Mouse (Mus musculus): ENCODE results near the gene Slc6a12.

The Slc6a12 gene

GRCm38 (mm10) chr6:121343771-121344123 lies 871 bp downstream of the Slc6a12 start:
- DNase-seq (ENCODE audit: low spot score): no peak

GRCm38 (mm10) chr6:121344329-121344728 lies 1.5 kb downstream of the Slc6a12 start:
- no peak for DNase-seq (ENCODE audit: low spot score)

- DNase-seq (ENCODE audit: low spot score): peak; percentile 21
These were observed 3.6 kb downstream of the Slc6a12 start for GRCm38 (mm10) chr6:121346428-121346827.

GRCm38 (mm10) chr6:121352276-121352675 lies 9.4 kb downstream of the Slc6a12 start:
- no peak for DNase-seq (ENCODE audit: low spot score)

GRCm38 (mm10) chr6:121356041-121356440 lies 13.2 kb downstream of the Slc6a12 start:
- no peak for DNase-seq (ENCODE audit: low spot score)

- no peak for DNase-seq (ENCODE audit: low spot score)
These were observed 14.4 kb downstream of the Slc6a12 start for GRCm38 (mm10) chr6:121357232-121357631.

- no peak for DNase-seq (ENCODE audit: low spot score)
These were observed 20.2 kb downstream of the Slc6a12 start for GRCm38 (mm10) chr6:121363061-121363460.

- no peak for DNase-seq (ENCODE audit: low spot score)
These were observed 21.1 kb downstream of the Slc6a12 start for GRCm38 (mm10) chr6:121363956-121364355.

GRCm38 (mm10) chr6:121366537-121366936 lies 23.7 kb downstream of the Slc6a12 start:
- peak; percentile 53 for DNase-seq (ENCODE audit: low spot score)

- no peak for DNase-seq (ENCODE audit: low spot score)
These were observed 24.2 kb downstream of the Slc6a12 start for GRCm38 (mm10) chr6:121367099-121367498.

GRCm38 (mm10) chr6:121371197-121371980 lies 28.5 kb downstream of the Slc6a12 start:
- no peak for DNase-seq (ENCODE audit: low spot score)

- no peak for DNase-seq (ENCODE audit: low spot score)
These were observed 33.3 kb downstream of the Slc6a12 start for GRCm38 (mm10) chr6:121376159-121376558.

- no peak for DNase-seq (ENCODE audit: low spot score)
These were observed 35.4 kb downstream of the Slc6a12 start for GRCm38 (mm10) chr6:121378256-121378655.

GRCm38 (mm10) chr6:121380576-121380975 lies 37.7 kb downstream of the Slc6a12 start:
- no peak for DNase-seq (ENCODE audit: low spot score)

- no peak for DNase-seq (ENCODE audit: low spot score)
These were observed 39.2 kb downstream of the Slc6a12 start for GRCm38 (mm10) chr6:121382071-121382470.

GRCm38 (mm10) chr6:121385397-121385796 lies 42.5 kb downstream of the Slc6a12 start:
- DNase-seq (ENCODE audit: low spot score): no peak

GRCm38 (mm10) chr6:121392610-121393252 lies 49.9 kb downstream of the Slc6a12 start:
- no peak for DNase-seq (ENCODE audit: low spot score)

- DNase-seq (ENCODE audit: low spot score): no peak
These were observed 58.3 kb downstream of the Slc6a12 start for GRCm38 (mm10) chr6:121401140-121401539.

GRCm38 (mm10) chr6:121401826-121402660 lies 59.2 kb downstream of the Slc6a12 start:
- no peak for DNase-seq (ENCODE audit: low spot score)

- DNase-seq (ENCODE audit: low spot score): no peak
These were observed 59.9 kb downstream of the Slc6a12 start for GRCm38 (mm10) chr6:121402661-121403244.

GRCm38 (mm10) chr6:121405311-121405710 lies 62.4 kb downstream of the Slc6a12 start:
- no peak for DNase-seq (ENCODE audit: low spot score)

- DNase-seq (ENCODE audit: low spot score): no peak
These were observed 64.7 kb downstream of the Slc6a12 start for GRCm38 (mm10) chr6:121407571-121408011.
